Mouse (Mus musculus): ENCODE results near the gene Mapkap1. TPM values are rescaled to one million over a fixed set of nuclear protein-coding genes. Genes with fewer than 3 reads are reported as not detected.
A peak's percentile ranks its signal among the peaks of the same experiment; 100 is the strongest.

The Mapkap1 gene
- polyA plus RNA-seq, 1 experiment from 2014 or later: 74.6 TPM

DNA sequence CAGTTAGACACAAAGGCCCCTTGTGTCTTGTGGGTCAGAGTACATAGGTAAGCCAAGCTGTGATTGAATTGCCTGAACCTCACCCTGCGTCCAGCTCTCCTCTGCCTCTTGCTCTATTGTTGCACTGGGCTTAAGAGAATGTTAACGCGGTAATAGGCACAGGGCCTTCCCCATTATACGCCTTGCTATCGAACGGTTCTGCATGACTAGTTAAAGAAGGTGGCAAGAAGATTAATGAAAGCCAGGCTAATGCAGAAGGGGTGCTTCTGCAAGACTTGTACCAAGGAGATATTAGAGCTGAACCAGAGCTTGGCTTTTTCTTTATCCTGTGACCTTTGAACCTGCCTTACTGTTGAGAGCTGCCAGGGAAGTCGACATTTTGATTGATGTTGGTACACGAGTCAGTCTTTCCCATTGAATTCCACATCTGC is 195.6 kb downstream of the Mapkap1 start:
- Histone ChIP-seq H3K4me1 (replicated peaks; ENCODE audit: control insufficient read depth, insufficient read depth, low read length) (no peaks in the 10 kb centered on the region), H3K27me3 (ENCODE audit: control insufficient read depth, insufficient read depth, low read depth, low read length) (no peaks in the 10 kb centered on the region), H3K4me3 (ENCODE audit: low read length) (no peak overlapping the region), H3K27ac (ENCODE audit: low read length) (no peak overlapping the region), H3K9ac (ENCODE audit: low read length) (no peak overlapping the region), H3K9me3 (ENCODE audit: control insufficient read depth, low read length) (no peaks in the 10 kb centered on the region), H3K36me3 (ENCODE audit: control insufficient read depth, insufficient read depth, low read length) (peaks cover 6% of the 10 kb centered on the region), H3K4me2 (ENCODE audit: low read depth, low read length) (no peak overlapping the region)
- no peak for ATAC-seq (ENCODE audit: low read depth)
- WGBS: 42% methylated on average over 8 of the region's 8 CpGs

DNA sequence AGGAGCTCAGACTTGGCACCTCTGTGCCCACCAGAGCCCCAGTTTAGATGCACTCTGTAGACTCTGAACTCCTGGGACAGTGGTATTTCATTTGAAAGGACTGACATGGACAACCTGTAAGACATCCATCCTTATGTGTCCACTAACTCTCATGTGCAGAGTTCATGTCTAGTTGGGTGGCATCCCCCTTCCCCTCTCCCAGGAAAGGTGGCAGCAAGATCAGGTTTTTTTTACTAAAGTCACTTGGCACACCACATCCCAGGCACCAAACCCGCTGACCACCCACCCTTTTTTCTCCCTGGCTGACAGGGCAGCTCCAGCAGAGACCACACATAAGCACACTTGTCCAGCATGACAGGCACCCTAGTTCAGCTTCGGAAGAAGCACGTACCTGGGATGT is 196.3 kb downstream of the Mapkap1 start:
- no peak for ATAC-seq (ENCODE audit: low read depth)
- Histone ChIP-seq H3K9ac (ENCODE audit: low read length) (no peak overlapping the region), H3K9me3 (ENCODE audit: control insufficient read depth, low read length) (no peaks in the 10 kb centered on the region)

DNA sequence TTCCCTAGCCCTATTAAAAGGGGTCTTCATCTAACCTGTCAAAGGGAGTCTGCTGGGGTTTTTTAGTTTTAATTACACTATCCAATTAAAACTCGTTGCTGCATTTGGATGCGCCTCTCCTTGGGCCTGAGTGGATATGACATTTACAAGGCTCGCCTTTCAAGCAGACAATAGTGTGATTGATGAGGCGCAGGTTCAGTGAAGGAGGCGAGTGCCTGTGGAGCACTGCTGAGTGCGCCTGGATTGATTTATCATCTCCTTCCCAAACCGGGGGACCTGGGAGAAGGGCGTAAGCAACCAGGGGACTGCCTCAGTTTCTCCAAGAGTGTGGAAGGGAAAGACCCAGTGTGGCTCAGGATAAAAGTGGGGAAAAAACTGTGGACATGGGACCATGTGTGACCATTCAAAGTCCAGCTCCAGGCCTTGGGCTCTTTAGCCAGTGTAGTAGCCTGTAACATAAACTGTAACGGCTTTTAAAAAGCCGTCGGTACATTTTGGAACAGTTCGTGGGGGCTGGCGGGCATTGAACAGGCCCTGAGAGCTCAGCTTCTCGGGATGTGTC is 197.2 kb downstream of the Mapkap1 start:
- Histone ChIP-seq H3K27ac (ENCODE audit: low read length) (no peak overlapping the region), H3K9ac (ENCODE audit: low read length) (no peak overlapping the region), H3K4me3 (ENCODE audit: low read length) (no peak overlapping the region), H3K36me3 (ENCODE audit: control insufficient read depth, insufficient read depth, low read length) (peaks cover 5% of the 10 kb centered on the region), H3K4me1 (replicated peaks; ENCODE audit: control insufficient read depth, insufficient read depth, low read length) (no peaks in the 10 kb centered on the region), H3K27me3 (ENCODE audit: control insufficient read depth, insufficient read depth, low read depth, low read length) (no peaks in the 10 kb centered on the region), H3K9me3 (ENCODE audit: control insufficient read depth, low read length) (no peaks in the 10 kb centered on the region), H3K4me2 (ENCODE audit: low read depth, low read length) (no peak overlapping the region)
- no peak for ATAC-seq (ENCODE audit: low read depth)
- WGBS: 63% methylated on average over 14 of the region's 14 CpGs

More for the DNA sequence above, 196.3 kb downstream of the Mapkap1 start:
- H3K4me2 ChIP-seq (ENCODE audit: low read depth, low read length): no peak overlapping the region
- no peaks in the 10 kb centered on the region for H3K27me3 ChIP-seq (ENCODE audit: control insufficient read depth, insufficient read depth, low read depth, low read length)
- 67% methylated on average over 3 of the region's 3 CpGs for WGBS
- H3K27ac ChIP-seq (ENCODE audit: low read length): no peak overlapping the region
- no peak overlapping the region for H3K4me3 ChIP-seq (ENCODE audit: low read length)
- H3K36me3 ChIP-seq (ENCODE audit: control insufficient read depth, insufficient read depth, low read length): peaks cover 6% of the 10 kb centered on the region
- no peaks in the 10 kb centered on the region for H3K4me1 ChIP-seq (replicated peaks; ENCODE audit: control insufficient read depth, insufficient read depth, low read length)

DNA sequence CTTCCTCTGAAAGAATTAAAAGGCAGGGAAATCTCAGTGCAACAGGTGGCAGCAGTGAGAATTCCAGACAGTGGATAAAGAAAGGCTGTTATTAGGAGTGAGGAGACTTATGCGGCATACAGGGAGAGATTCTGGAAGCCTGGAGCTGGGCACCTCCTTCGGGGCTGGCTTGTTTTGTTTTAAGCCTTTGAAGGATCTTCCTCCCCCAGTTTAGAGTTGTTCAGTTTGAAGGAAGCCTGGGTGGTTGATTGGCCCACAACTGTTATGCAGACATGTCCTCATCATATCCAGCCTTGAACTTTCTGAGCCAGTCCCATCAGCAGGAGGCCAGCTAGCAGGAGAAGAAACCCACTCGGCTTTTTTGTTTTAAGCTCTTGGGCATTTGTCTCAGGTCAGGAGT is 198.5 kb downstream of the Mapkap1 start:
- no peaks in the 10 kb centered on the region for H3K36me3 ChIP-seq (ENCODE audit: control insufficient read depth, insufficient read depth, low read length)
- H3K27me3 ChIP-seq (ENCODE audit: control insufficient read depth, insufficient read depth, low read depth, low read length): no peaks in the 10 kb centered on the region
- no peak for ATAC-seq (ENCODE audit: low read depth)
- H3K27ac ChIP-seq (ENCODE audit: low read length): no peak overlapping the region
- H3K4me3 ChIP-seq (ENCODE audit: low read length): no peak overlapping the region
- no peak overlapping the region for H3K9ac ChIP-seq (ENCODE audit: low read length)
- H3K9me3 ChIP-seq (ENCODE audit: control insufficient read depth, low read length): no peaks in the 10 kb centered on the region
- no peak overlapping the region for H3K4me2 ChIP-seq (ENCODE audit: low read depth, low read length)
- H3K4me1 ChIP-seq (replicated peaks; ENCODE audit: control insufficient read depth, insufficient read depth, low read length): no peaks in the 10 kb centered on the region
- 50% methylated on average over 3 of the region's 3 CpGs for WGBS

DNA sequence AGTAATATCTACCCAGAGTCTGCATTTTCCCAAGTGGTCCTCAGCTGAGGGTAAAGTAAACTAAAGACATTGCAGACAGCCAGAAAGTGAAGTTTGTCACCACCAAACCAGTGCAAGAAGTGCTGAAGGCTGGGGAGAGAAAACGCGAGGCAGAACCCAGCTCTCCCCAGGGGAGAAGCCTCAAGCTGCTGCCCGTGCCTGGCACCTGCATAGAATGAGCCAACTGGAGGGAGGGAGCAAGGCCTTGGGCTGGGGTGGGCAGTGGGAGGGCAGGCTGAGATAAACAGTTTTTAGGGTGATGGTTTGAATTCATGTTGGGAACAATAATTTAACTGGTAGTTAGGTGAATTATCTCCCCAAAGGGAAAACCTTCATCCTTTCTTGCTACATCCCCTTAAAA is 202.3 kb downstream of the Mapkap1 start:
- 51% methylated on average over 3 of the region's 3 CpGs for WGBS
- ATAC-seq (ENCODE audit: low read depth): no peak

DNA sequence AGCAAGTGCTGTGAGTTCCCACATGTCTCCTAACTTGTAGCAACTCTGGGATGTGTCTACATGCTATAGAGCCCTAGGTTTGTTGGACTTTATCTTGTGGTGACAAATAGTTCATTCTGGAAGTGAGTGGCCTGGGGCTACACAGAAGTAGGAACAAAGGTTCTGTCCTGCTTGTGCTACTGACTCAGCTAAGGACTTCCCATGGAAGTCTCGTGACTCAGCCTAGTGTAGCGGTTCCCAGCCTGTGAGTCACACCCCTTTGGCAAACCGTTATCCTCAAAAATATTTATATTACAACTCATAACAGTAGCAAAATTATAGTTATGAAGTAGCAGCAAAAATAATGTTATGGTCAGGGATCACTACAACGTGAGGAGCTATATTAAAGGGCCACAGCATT is 202.9 kb downstream of the Mapkap1 start:
- Histone ChIP-seq H3K27ac (ENCODE audit: low read length) (no peak overlapping the region), H3K27me3 (ENCODE audit: control insufficient read depth, insufficient read depth, low read depth, low read length) (no peaks in the 10 kb centered on the region), H3K36me3 (ENCODE audit: control insufficient read depth, insufficient read depth, low read length) (no peaks in the 10 kb centered on the region), H3K9ac (ENCODE audit: low read length) (no peak overlapping the region), H3K4me3 (ENCODE audit: low read length) (no peak overlapping the region), H3K4me1 (replicated peaks; ENCODE audit: control insufficient read depth, insufficient read depth, low read length) (no peaks in the 10 kb centered on the region), H3K9me3 (ENCODE audit: control insufficient read depth, low read length) (no peaks in the 10 kb centered on the region), H3K4me2 (ENCODE audit: low read depth, low read length) (no peak overlapping the region)
- 63% methylated on average over 4 of the region's 4 CpGs for WGBS
- no peak for ATAC-seq (ENCODE audit: low read depth)

More for the DNA sequence above, 202.3 kb downstream of the Mapkap1 start:
- Histone ChIP-seq H3K4me2 (ENCODE audit: low read depth, low read length) (no peak overlapping the region), H3K36me3 (ENCODE audit: control insufficient read depth, insufficient read depth, low read length) (no peaks in the 10 kb centered on the region), H3K27me3 (ENCODE audit: control insufficient read depth, insufficient read depth, low read depth, low read length) (no peaks in the 10 kb centered on the region), H3K4me1 (replicated peaks; ENCODE audit: control insufficient read depth, insufficient read depth, low read length) (no peaks in the 10 kb centered on the region), H3K9ac (ENCODE audit: low read length) (no peak overlapping the region), H3K27ac (ENCODE audit: low read length) (no peak overlapping the region), H3K9me3 (ENCODE audit: control insufficient read depth, low read length) (no peaks in the 10 kb centered on the region), H3K4me3 (ENCODE audit: low read length) (no peak overlapping the region)

DNA sequence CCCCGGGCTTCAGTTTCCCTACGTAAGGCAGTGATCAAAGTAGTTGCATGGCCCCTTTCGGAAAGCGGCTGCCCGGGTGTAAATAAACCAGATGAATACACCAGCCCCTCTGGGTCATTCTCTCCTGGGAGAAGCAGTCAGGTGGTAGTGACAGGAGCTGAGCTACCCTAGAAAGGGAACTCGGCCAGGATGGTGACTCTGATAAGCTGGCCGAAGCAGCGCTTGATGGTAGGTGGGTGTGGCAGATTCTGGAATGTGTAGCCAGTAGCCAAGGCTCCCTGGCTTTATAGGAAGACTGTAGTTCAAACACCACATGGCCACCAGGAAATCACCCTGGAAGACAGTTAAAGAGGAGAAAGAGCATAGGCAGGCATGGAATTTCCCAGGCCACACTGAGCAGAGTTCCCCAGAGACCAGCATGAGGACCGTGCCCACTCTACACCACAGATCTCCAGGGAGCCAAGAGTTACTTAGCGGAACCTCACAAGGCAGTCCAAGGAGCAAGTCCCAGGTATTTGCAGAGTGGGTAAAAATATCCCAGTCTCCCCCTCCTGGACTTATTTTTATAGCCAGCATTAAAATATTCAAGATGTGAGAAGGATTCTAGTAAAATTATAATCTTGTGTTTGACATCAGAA is 214.3 kb downstream of the Mapkap1 start:
- 0 out of 2 replicates have a peak, but pooled peaks have one; percentile 10 for ATAC-seq (ENCODE audit: low read depth)
- H3K27ac ChIP-seq (ENCODE audit: low read length): no peak overlapping the region
- WGBS: 48% methylated on average over 10 of the region's 10 CpGs
- H3K4me3 ChIP-seq (ENCODE audit: low read length): no peak overlapping the region
- peaks cover 4% of the 10 kb centered on the region; the same call in 1 of the 2 replicates for H3K4me1 ChIP-seq (replicated peaks; ENCODE audit: control insufficient read depth, insufficient read depth, low read length)
- no peak overlapping the region for H3K9ac ChIP-seq (ENCODE audit: low read length)
- H3K9me3 ChIP-seq (ENCODE audit: control insufficient read depth, low read length): no peaks in the 10 kb centered on the region
- H3K36me3 ChIP-seq (ENCODE audit: control insufficient read depth, insufficient read depth, low read length): 0 out of 2 replicates have a peak, but pooled peaks cover 4% of the 10 kb centered on the region
- H3K27me3 ChIP-seq (ENCODE audit: control insufficient read depth, insufficient read depth, low read depth, low read length): no peaks in the 10 kb centered on the region
- H3K4me2 ChIP-seq (ENCODE audit: low read depth, low read length): no peak overlapping the region

DNA sequence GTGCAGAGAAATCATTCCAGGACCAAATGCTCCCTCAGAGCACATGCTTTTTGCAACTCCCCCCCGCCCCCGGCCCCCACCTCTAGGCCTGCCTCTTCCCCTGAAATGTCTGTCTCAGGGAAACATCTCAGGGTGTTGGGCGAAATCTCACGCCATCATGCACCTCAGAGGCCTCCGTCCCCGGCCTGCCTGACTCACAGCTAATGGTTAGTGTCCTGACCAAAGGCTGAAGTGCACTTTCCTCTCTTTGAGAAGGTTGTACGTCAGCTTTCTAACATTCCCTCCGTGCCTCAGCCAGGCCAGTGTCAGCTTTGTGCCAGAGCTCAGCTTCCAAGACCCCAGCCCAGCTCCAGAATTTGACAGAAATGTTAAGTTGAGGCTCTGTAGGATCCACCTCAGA is 214.9 kb downstream of the Mapkap1 start:
- Histone ChIP-seq H3K27me3 (ENCODE audit: control insufficient read depth, insufficient read depth, low read depth, low read length) (no peaks in the 10 kb centered on the region), H3K9me3 (ENCODE audit: control insufficient read depth, low read length) (no peaks in the 10 kb centered on the region), H3K4me3 (ENCODE audit: low read length) (no peak overlapping the region), H3K36me3 (ENCODE audit: control insufficient read depth, insufficient read depth, low read length) (0 out of 2 replicates have a peak, but pooled peaks cover 4% of the 10 kb centered on the region), H3K4me2 (ENCODE audit: low read depth, low read length) (no peak overlapping the region), H3K4me1 (replicated peaks; ENCODE audit: control insufficient read depth, insufficient read depth, low read length) (peaks cover 4% of the 10 kb centered on the region; the same call in 1 of the 2 replicates), H3K27ac (ENCODE audit: low read length) (no peak overlapping the region), H3K9ac (ENCODE audit: low read length) (no peak overlapping the region)
- ATAC-seq (ENCODE audit: low read depth): no peak
- 68% methylated on average over 8 of the region's 8 CpGs for WGBS

DNA sequence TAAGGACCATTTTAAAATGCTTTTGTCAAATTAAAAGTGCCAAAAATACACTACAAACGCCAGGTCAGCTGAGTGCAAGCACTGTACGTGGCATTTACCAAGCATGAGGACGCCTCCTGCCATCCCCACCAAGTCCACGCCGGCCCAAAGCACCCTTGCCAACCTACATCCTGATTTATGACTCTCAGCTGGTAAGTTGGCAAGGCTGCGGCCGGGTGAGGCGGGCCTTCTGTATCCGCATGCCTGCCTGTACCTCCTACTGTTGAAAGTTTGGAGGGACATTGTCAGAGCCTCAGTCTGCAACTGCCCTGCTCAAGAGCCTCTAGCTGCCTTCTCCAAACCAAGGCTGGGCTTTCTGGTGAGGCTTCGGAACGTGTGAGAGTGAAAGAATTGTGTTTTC is 215.9 kb downstream of the Mapkap1 start:
- H3K9me3 ChIP-seq (ENCODE audit: control insufficient read depth, low read length): no peaks in the 10 kb centered on the region
- no peak for ATAC-seq (ENCODE audit: low read depth)
- 82% methylated on average over 11 of the region's 11 CpGs for WGBS

More for the DNA sequence above, 215.9 kb downstream of the Mapkap1 start:
- Histone ChIP-seq H3K9ac (ENCODE audit: low read length) (no peak overlapping the region), H3K36me3 (ENCODE audit: control insufficient read depth, insufficient read depth, low read length) (0 out of 2 replicates have a peak, but pooled peaks cover 4% of the 10 kb centered on the region), H3K4me2 (ENCODE audit: low read depth, low read length) (no peak overlapping the region), H3K4me3 (ENCODE audit: low read length) (no peak overlapping the region), H3K27me3 (ENCODE audit: control insufficient read depth, insufficient read depth, low read depth, low read length) (no peaks in the 10 kb centered on the region), H3K4me1 (replicated peaks; ENCODE audit: control insufficient read depth, insufficient read depth, low read length) (peaks cover 13% of the 10 kb centered on the region), H3K27ac (ENCODE audit: low read length) (no peak overlapping the region)

All from lung, embryonic 16.5 days (tissue).